Mouse (Mus musculus) spleen, adult 12 weeks (tissue): ENCODE data around the gene Tyms.
"Not testable (repeated sequence)": the region's sequence is repeated elsewhere in the genome, so short reads cannot be mapped to it uniquely, and the experiment has no call there.

Experiments
- DNase-seq: peaks from one replicate; pipeline ENCODE4 v3.0.0; 2022; ENCODE audit warnings: low spot score

Tyms gene

GRCm38 (mm10) chr5:30103340-30103739, 29.9 kb upstream of the Tyms start:
- DNase-seq, result no peak

DNA sequence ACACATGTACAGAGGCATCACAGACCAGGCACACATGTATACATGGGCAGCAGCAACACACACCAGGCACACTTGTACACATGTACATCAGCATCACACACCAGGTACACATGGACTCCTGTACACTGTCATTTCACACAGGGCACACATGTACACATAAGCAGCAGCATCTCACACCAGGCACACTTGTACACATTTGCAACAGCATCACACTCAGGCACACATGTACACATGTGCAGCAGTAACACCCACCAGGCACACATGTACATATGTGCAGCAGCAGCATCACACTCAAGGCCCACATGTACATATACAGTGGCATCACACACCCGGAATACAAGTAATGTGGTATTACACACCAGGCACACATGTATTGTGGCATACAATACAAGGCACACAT, 24.8 kb upstream of the Tyms start:
- DNase-seq, result no peak

- no peak for DNase-seq
Measured at GRCm38 (mm10) chr5:30095731-30096130, 22.3 kb upstream of the Tyms start.

GRCm38 (mm10) chr5:30094399-30094798, 21.0 kb upstream of the Tyms start:
- no peak for DNase-seq

GRCm38 (mm10) chr5:30092701-30093100, 19.3 kb upstream of the Tyms start:
- no peak for DNase-seq

DNA sequence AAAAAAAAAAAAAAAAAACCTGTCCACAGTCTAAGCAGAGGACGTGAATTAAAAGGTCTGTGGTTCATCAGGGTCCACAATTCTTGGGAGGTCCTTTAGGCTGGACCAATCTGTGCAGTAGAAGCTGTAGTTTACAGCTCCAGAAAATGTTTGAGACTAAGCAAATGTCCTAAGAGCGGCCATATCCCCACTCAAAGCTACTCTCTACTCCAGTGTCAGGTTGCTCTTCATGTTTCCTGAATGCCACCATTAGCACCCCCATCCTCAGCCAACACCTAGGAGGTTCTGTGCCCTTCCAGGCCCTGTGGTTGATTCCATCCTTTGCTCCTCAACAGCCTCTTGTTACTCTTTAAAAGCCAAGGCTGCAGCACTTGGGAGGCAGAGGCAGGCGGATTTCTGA, 1.0 kb downstream of the Tyms start:
- DNase-seq, result no peak

DNA sequence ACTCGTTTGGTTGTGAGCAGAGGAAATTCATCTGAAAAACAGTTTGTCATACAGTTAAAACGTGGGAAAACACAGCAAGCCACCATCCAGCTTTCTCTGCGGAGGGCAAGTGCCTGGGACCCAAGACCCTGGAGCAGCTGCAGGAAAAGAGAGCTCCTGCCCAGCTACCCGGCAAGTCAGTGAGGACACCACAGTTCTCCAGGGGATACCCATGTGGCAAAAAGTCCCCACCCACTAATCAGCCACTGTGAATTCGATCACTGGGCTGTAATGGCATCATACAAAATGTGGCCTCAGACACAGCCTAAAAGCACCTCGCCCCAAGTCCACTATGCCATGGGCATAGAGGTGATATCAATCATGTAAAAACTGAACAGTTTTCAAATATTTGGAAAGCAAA, 1.7 kb downstream of the Tyms start:
- DNase-seq, result no peak

- no peak for DNase-seq
Measured at GRCm38 (mm10) chr5:30067726-30068125, 5.7 kb downstream of the Tyms start.

DNA sequence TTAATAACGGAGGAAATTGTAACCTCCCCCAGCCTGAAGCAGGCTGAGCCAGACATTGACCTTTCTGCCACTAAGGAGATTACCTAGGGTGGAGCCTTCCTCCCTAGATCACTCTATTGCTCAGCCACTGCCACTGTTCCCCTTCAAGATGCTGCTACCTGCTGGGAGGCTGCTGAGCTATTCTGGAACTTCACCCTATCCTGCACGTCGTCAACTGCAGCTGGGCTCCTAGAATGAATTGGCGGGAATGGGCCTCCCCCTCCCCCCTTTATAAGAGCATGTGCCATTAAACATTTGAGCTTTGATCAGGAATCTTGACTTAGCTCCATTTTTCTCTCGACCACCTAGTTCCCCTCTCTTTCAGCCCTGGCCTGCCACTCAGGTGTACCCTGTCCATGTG, 13.8 kb downstream of the Tyms start:
- not testable (repeated sequence) for DNase-seq

- no peak for DNase-seq
Measured at GRCm38 (mm10) chr5:30058216-30058731, 15.1 kb downstream of the Tyms start.

GRCm38 (mm10) chr5:30039841-30040240, 33.6 kb downstream of the Tyms start:
- not testable (repeated sequence) for DNase-seq

- not testable (repeated sequence) for DNase-seq
Measured at GRCm38 (mm10) chr5:30039324-30039723, 34.1 kb downstream of the Tyms start.

- not testable (repeated sequence) for DNase-seq
Measured at GRCm38 (mm10) chr5:30037111-30037510, 36.3 kb downstream of the Tyms start.

DNA sequence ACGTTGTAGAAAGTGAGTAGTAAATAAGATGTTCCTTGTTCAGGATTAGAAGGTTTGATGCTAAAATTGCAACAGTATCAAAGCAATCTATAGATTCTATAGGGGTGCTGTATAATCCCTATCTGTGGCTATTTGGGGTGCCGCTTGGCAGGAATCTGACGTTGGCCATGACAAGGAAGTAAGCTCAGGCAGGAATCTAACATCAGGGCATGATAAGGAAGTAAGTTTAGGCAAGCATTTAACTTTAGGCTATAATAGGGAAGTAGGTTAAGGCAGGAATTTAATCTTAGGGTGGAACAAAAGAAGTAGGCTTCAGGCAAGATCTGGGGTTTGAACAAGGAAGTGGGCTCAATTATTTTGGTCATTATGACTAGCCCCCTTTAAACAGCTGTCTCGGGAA, 37.6 kb downstream of the Tyms start:
- not testable (repeated sequence) for DNase-seq

- DNase-seq, result no peak
Measured at GRCm38 (mm10) chr5:30014580-30014979, 58.8 kb downstream of the Tyms start.

DNA sequence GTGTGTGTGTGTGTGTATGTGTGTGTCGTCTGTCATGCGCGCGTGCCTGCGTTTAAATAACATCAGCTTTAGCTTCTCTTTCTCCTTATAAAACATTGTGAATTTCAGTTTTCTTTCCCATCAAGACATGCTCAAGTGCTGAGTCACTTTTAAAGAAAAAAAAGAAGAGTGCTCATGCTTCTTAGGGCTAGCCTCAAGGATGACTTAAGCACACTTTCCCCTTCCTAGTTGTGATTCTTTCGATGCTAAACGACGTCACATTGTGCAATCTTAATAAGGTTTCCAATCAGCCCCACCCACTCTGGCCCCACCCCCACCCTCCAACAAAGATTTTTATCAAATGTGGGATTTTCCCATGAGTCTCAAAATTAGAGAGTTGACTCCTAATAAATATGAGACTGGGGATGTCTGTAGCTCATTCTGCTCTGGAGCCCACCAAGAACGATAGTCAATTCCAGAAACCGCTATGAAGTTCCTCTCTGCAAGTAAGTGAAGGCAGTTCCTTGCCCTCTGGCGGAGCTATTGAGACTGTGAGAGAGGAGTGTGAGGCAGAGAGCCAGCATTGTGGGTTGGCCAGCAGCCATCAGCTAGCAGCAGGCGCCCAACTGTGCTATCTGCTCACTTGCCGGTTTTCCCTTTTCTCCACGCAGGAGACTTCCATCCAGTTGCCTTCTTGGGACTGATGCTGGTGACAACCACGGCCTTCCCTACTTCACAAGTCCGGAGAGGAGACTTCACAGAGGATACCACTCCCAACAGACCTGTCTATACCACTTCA, 60.5 kb downstream of the Tyms start, which contains the start of gene Il6:
Gene Il6, plus strand, starts transcription at position 389 of the 778 bp plus-strand sequence.
- DNase-seq, result peak; percentile 10
